Mouse (Mus musculus) megakaryocyte-erythroid progenitor cell, adult 5 weeks (primary cell): ENCODE measurements around the gene Gtsf1. TPM values are rescaled to one million over a fixed set of nuclear protein-coding genes. Genes with fewer than 3 reads are reported as not detected.

Experiments used
- polyA plus RNA-seq: library from polyadenylated mRNA; stranded (reverse); fragments of >175 nt; gene quantifications from 2 replicates; pipeline ENCODE4 v1.2.3, GENCODE M21; 2012

Gene Gtsf1
- not detected in 2 replicates for polyA plus RNA-seq

GRCm38 (mm10) chr15:103430241-103430640 lies at the start of gene Gtsf1:
Gtsf1 (minus strand) TSS chr15:103430470.

GRCm38 (mm10) chr15:103453551-103454218 lies 23.4 kb upstream of the Gtsf1 start, which contains the start of gene Nckap1l:
Nckap1l (plus strand) TSS chr15:103453794.

GRCm38 (mm10) chr15:103448369-103448768 lies 18.1 kb upstream of the Gtsf1 start, which contains the start of gene Gtsf2:
Gtsf2 (minus strand) TSS chr15:103448469.

GRCm38 (mm10) chr15:103366376-103367149 lies 63.7 kb downstream of the Gtsf1 start, which contains the start of gene Itga5:
Itga5 (minus strand) TSS chr15:103366763.

Other genes with a start within 250 kb of the Gtsf1 start
- 1.6 and 1.8 TPM in 2 replicates for gene Cbx5, start 190.7 kb downstream of the Gtsf1 start, polyA plus RNA-seq
- 133 and 198 TPM in 2 replicates for gene Hnrnpa1, start 190.0 kb downstream of the Gtsf1 start, polyA plus RNA-seq
- 84.3 and 91.5 TPM in 2 replicates for gene Nfe2, start 172.1 kb downstream of the Gtsf1 start, polyA plus RNA-seq
- 35.9 and 39.4 TPM in 2 replicates for gene Copz1, start 157.8 kb downstream of the Gtsf1 start, polyA plus RNA-seq
- 2.2 TPM in 2 replicates for gene Gpr84, start 119.9 kb downstream of the Gtsf1 start, polyA plus RNA-seq
- 312 and 339 TPM in 2 replicates for gene Zfp385a, start 90.4 kb downstream of the Gtsf1 start, polyA plus RNA-seq
- 39.3 and 41.5 TPM in 2 replicates for gene Itga5, start 63.7 kb downstream of the Gtsf1 start, polyA plus RNA-seq
- gene Gtsf2, start 18.0 kb upstream of the Gtsf1 start, polyA plus RNA-seq: not detected in 2 replicates
- 20.6 and 30.3 TPM in 2 replicates for gene Nckap1l, start 23.3 kb upstream of the Gtsf1 start, polyA plus RNA-seq
- gene Pde1b, start 72.6 kb upstream of the Gtsf1 start, polyA plus RNA-seq: 4.4 and 8.3 TPM in 2 replicates
- not detected in 2 replicates for gene Ppp1r1a, start 107.5 kb upstream of the Gtsf1 start, polyA plus RNA-seq
- gene Glycam1, start 134.6 kb upstream of the Gtsf1 start, polyA plus RNA-seq: not detected in 2 replicates